Comparison of ENCODE assay signal across 23 mouse cellular contexts in genomic region chr14:21200850-21201249, GRCm38 (mm10).
A peak's percentile ranks its signal among the peaks of the same experiment; 100 is the strongest.
DNase-seq lines count a peak whose midpoint lies in the region; ATAC-seq and TF ChIP-seq lines count a peak whose summit lies in the region.
"Had no signal": no experiment of that assay in that cellular context is flagged by ENCODE, and none has a peak within 500 bp of the region (broad histone marks: within the 10 kb centered on the region; RNA-seq: fewer than 3 reads in every experiment).

No protein-coding gene starts in this region.

- no peaks in the 10 kb centered on the region for H3K9me3 ChIP-seq in lung, postnatal 0 days (ENCODE audit: low read length)
- H3K9me3 ChIP-seq in stomach, postnatal 0 days (ENCODE audit: control insufficient read depth, low read length), result no peaks in the 10 kb centered on the region
- no peaks in the 10 kb centered on the region for H3K9me3 ChIP-seq in midbrain, embryonic 15.5 days
- H3K9me3 ChIP-seq: embryonic facial prominence, embryonic 15.5 days; forebrain, embryonic 10.5 days; G1E; heart, embryonic 15.5 days; hindbrain, embryonic 15.5 days had no signal

- H3K27me3 ChIP-seq in lung, postnatal 0 days (replicated peaks; ENCODE audit: insufficient read depth, low read length), result no peaks in the 10 kb centered on the region
- no peaks in the 10 kb centered on the region for H3K27me3 ChIP-seq in stomach, postnatal 0 days (ENCODE audit: control insufficient read depth, insufficient read depth, low read length)
- H3K27me3 ChIP-seq in cerebellum, adult 2 months (ENCODE audit: control insufficient read depth, insufficient read depth, low read length), result no peaks in the 10 kb centered on the region
- no peaks in the 10 kb centered on the region for H3K27me3 ChIP-seq in midbrain, embryonic 15.5 days (replicated peaks)
- H3K27me3 ChIP-seq: embryonic facial prominence, embryonic 15.5 days; heart, embryonic 15.5 days; hindbrain, embryonic 15.5 days had no signal

- no peak for TF ChIP-seq EP300 in lung, postnatal 0 days (IDR thresholded peaks at IDR 0.05)
- TF ChIP-seq EP300 in stomach, postnatal 0 days (optimal IDR thresholded peaks at IDR 0.05), result no peak

- no peak overlapping the region for H3K27ac ChIP-seq in lung, postnatal 0 days (ENCODE audit: low read length)
- no peak overlapping the region for H3K27ac ChIP-seq in bone marrow, adult 2 months (ENCODE audit: control insufficient read depth, insufficient read depth, low read depth, low read length, poor library complexity)
- no peak overlapping the region for H3K27ac ChIP-seq in stomach, postnatal 0 days (replicated peaks)
- no peak overlapping the region for H3K27ac ChIP-seq in cerebellum, adult 2 months (ENCODE audit: insufficient read depth, low read length)
- H3K27ac ChIP-seq in midbrain, embryonic 15.5 days, result no peak overlapping the region
- H3K27ac ChIP-seq: embryonic facial prominence, embryonic 15.5 days; forebrain, embryonic 10.5 days; heart, embryonic 15.5 days; hindbrain, embryonic 15.5 days had no signal

- TF ChIP-seq POLR2A in bone marrow, adult 2 months (IDR thresholded peaks at IDR 0.05; ENCODE audit: borderline replicate concordance, control insufficient read depth, low read depth, low read length), result no peak
- TF ChIP-seq POLR2A in cerebellum, adult 2 months (IDR thresholded peaks at IDR 0.05; ENCODE audit: borderline replicate concordance, insufficient read depth, low read length), result no peak

- H3K4me3 ChIP-seq in lung, postnatal 0 days (ENCODE audit: low read depth, low read length), result no peak overlapping the region
- H3K4me3 ChIP-seq in bone marrow, adult 2 months (replicated peaks; ENCODE audit: control insufficient read depth, low read depth, low read length), result no peak overlapping the region
- no peak overlapping the region for H3K4me3 ChIP-seq in stomach, postnatal 0 days (ENCODE audit: low read depth, low read length)
- no peak overlapping the region for H3K4me3 ChIP-seq in cerebellum, adult 2 months (replicated peaks; ENCODE audit: insufficient read depth, low read depth, low read length)
- H3K4me3 ChIP-seq in midbrain, embryonic 15.5 days, result no peak overlapping the region
- H3K4me3 ChIP-seq: embryonic facial prominence, embryonic 15.5 days; erythroblast, embryonic 14.5 days; forebrain, embryonic 10.5 days; heart, embryonic 15.5 days; hindbrain, embryonic 15.5 days had no signal

- 0 out of 2 replicates have a peak, but pooled peaks have one; percentile 2 for TF ChIP-seq CTCF in lung, postnatal 0 days (IDR thresholded peaks at IDR 0.05)
- 0 out of 2 replicates have a peak, but pooled peaks have one; percentile 8 for TF ChIP-seq CTCF in bone marrow, adult 2 months (IDR thresholded peaks at IDR 0.05; ENCODE audit: control insufficient read depth, insufficient read depth, low read length)
- TF ChIP-seq CTCF in stomach, postnatal 0 days (IDR thresholded peaks at IDR 0.05; ENCODE audit: low read depth), result no peak
- no peak for TF ChIP-seq CTCF in cerebellum, adult 2 months (IDR thresholded peaks at IDR 0.05; ENCODE audit: borderline replicate concordance, insufficient read depth, low read depth, low read length)

- H3K4me1 ChIP-seq in lung, postnatal 0 days (ENCODE audit: insufficient read depth, low read depth, low read length), result no peaks in the 10 kb centered on the region
- H3K4me1 ChIP-seq in bone marrow, adult 2 months (ENCODE audit: control insufficient read depth, insufficient read depth, low read length), result peaks cover 1% of the 10 kb centered on the region; the same call in 1 of the 2 replicates
- H3K4me1 ChIP-seq in stomach, postnatal 0 days (replicated peaks; ENCODE audit: control insufficient read depth, insufficient read depth), result no peaks in the 10 kb centered on the region
- H3K4me1 ChIP-seq in cerebellum, adult 2 months (ENCODE audit: control insufficient read depth, insufficient read depth, low read length), result no peaks in the 10 kb centered on the region
- no peaks in the 10 kb centered on the region for H3K4me1 ChIP-seq in midbrain, embryonic 15.5 days
- H3K4me1 ChIP-seq: embryonic facial prominence, embryonic 15.5 days; forebrain, embryonic 10.5 days; heart, embryonic 15.5 days; hindbrain, embryonic 15.5 days had no signal

- no peaks in the 10 kb centered on the region for H3K36me3 ChIP-seq in lung, postnatal 0 days (ENCODE audit: insufficient read depth, low read length)
- no peaks in the 10 kb centered on the region for H3K36me3 ChIP-seq in stomach, postnatal 0 days (ENCODE audit: control insufficient read depth, insufficient read depth, low read length)
- no peaks in the 10 kb centered on the region for H3K36me3 ChIP-seq in midbrain, embryonic 15.5 days (replicated peaks)
- H3K36me3 ChIP-seq: embryonic facial prominence, embryonic 15.5 days; forebrain, embryonic 10.5 days; heart, embryonic 15.5 days; hindbrain, embryonic 15.5 days had no signal

- H3K4me2 ChIP-seq in lung, postnatal 0 days (replicated peaks; ENCODE audit: low read depth, low read length), result no peak overlapping the region
- H3K4me2 ChIP-seq in stomach, postnatal 0 days (replicated peaks; ENCODE audit: low read depth), result no peak overlapping the region
- H3K4me2 ChIP-seq in midbrain, embryonic 15.5 days, result no peak overlapping the region
- H3K4me2 ChIP-seq: embryonic facial prominence, embryonic 15.5 days; heart, embryonic 11.5 days; heart, embryonic 15.5 days; hindbrain, embryonic 15.5 days had no signal

- 59% methylated on average over 3 of the region's 3 CpGs for WGBS in lung, postnatal 0 days
- 26% methylated on average over 3 of the region's 3 CpGs for WGBS in bone marrow, adult 2 months
- WGBS in stomach, postnatal 0 days, result 64% methylated on average over 3 of the region's 3 CpGs
- WGBS in cerebellum, adult 2 months, result 95% methylated on average over 3 of the region's 3 CpGs
- WGBS in midbrain, embryonic 15.5 days, result 92% methylated on average over 3 of the region's 3 CpGs

- H3K9ac ChIP-seq in lung, postnatal 0 days (replicated peaks; ENCODE audit: low read depth), result no peak overlapping the region
- 0 out of 2 replicates have a peak overlapping the region, but pooled peaks have one; percentile 23 for H3K9ac ChIP-seq in stomach, postnatal 0 days (ENCODE audit: low read length)
- H3K9ac ChIP-seq in midbrain, embryonic 15.5 days, result no peak overlapping the region
- H3K9ac ChIP-seq: embryonic facial prominence, embryonic 15.5 days; heart, embryonic 15.5 days; hindbrain, embryonic 15.5 days had no signal

- ATAC-seq in lung, postnatal 0 days, result no peak
- ATAC-seq in hematopoietic stem cell, adult 5-6 weeks (replicated peaks in 1 of 2; ENCODE audit: insufficient read depth in 1 of 2, low FRiP score in 2 of 2, low TSS enrichment in 1 of 2, low read depth in 1 of 2, poor library complexity in 2 of 2, severe bottlenecking in 2 of 2), result peak; percentile 39 to 62; a peak in 3 of 4 replicates
- no peak for ATAC-seq in stomach, postnatal 0 days (ENCODE audit: low FRiP score, low TSS enrichment)
- no peak for ATAC-seq in midbrain, embryonic 15.5 days (replicated peaks)
- ATAC-seq: CD4-positive, CD25-positive, alpha-beta regulatory T cell, adult 4 months; forebrain, embryonic 14.5 days had no signal

- no peak for DNase-seq in lung, postnatal 0 days (ENCODE audit: low spot score)
- DNase-seq in lung, adult 18-20 months, result no peak
- no peak for DNase-seq in stomach, postnatal 0 days (ENCODE audit: low spot score)
- DNase-seq in cerebellum, adult 2 months, result no peak
- DNase-seq: adrenal gland, postnatal 10 days; B cell, adult 2 months; cerebellum, adult 18-20 months; cerebellum, postnatal 10 days; embryo, embryonic 11 days; gastrocnemius, postnatal 36 days; heart, adult 18-20 months had no signal

Comparison
In these comparisons a context has a peak if more than half of its experiments do, and no peak if none do; other contexts are left out.
1. ATAC-seq: peak in hematopoietic stem cell, adult 5-6 weeks (2 of 2); none in lung, postnatal 0 days (single experiment), stomach, postnatal 0 days (single experiment) and midbrain, embryonic 15.5 days (single experiment).
2. CTCF ChIP-seq: peak in lung, postnatal 0 days (single experiment) and bone marrow, adult 2 months (single experiment); none in stomach, postnatal 0 days (single experiment) and cerebellum, adult 2 months (single experiment).